Mouse (Mus musculus): Measurements from ENCODE around the gene Pten.

The Pten gene

GRCm38 (mm10) chr19:32756900-32757725 lies at the start of gene Pten:
Gene Pten, plus strand, starts transcription at chr19:32757497.
- DNase-seq (ENCODE audit: low read depth, low spot score), result peak; percentile 91

- DNase-seq (ENCODE audit: low read depth, low spot score), result no peak
Observed at GRCm38 (mm10) chr19:32708996-32709395, 48.3 kb upstream of the Pten start.

GRCm38 (mm10) chr19:32710288-32710687 lies 47.0 kb upstream of the Pten start:
- no peak for DNase-seq (ENCODE audit: low read depth, low spot score)

- peak; percentile 76 for DNase-seq (ENCODE audit: low read depth, low spot score)
Observed at GRCm38 (mm10) chr19:32711761-32712541, 45.3 kb upstream of the Pten start.

- DNase-seq (ENCODE audit: low read depth, low spot score), result peak; percentile 59
Observed at GRCm38 (mm10) chr19:32712588-32713042, 44.7 kb upstream of the Pten start.

- DNase-seq (ENCODE audit: low read depth, low spot score), result no peak
Observed at GRCm38 (mm10) chr19:32713471-32713870, 43.8 kb upstream of the Pten start.

GRCm38 (mm10) chr19:32715201-32715600 lies 42.1 kb upstream of the Pten start:
- DNase-seq (ENCODE audit: low read depth, low spot score), result peak; percentile 60

GRCm38 (mm10) chr19:32715681-32716080 lies 41.6 kb upstream of the Pten start:
- no peak for DNase-seq (ENCODE audit: low read depth, low spot score)

- no peak for DNase-seq (ENCODE audit: low read depth, low spot score)
Observed at GRCm38 (mm10) chr19:32717590-32717989, 39.7 kb upstream of the Pten start.

- no peak for DNase-seq (ENCODE audit: low read depth, low spot score)
Observed at GRCm38 (mm10) chr19:32720319-32720718, 37.0 kb upstream of the Pten start.

- no peak for DNase-seq (ENCODE audit: low read depth, low spot score)
Observed at GRCm38 (mm10) chr19:32723817-32724216, 33.5 kb upstream of the Pten start.

GRCm38 (mm10) chr19:32726451-32727325 lies 30.6 kb upstream of the Pten start:
- no peak for DNase-seq (ENCODE audit: low read depth, low spot score)

- no peak for DNase-seq (ENCODE audit: low read depth, low spot score)
Observed at GRCm38 (mm10) chr19:32729785-32730184, 27.5 kb upstream of the Pten start.

- DNase-seq (ENCODE audit: low read depth, low spot score), result no peak
Observed at GRCm38 (mm10) chr19:32732922-32733321, 24.4 kb upstream of the Pten start.

- no peak for DNase-seq (ENCODE audit: low read depth, low spot score)
Observed at GRCm38 (mm10) chr19:32737844-32738243, 19.5 kb upstream of the Pten start.

GRCm38 (mm10) chr19:32739686-32740085 lies 17.6 kb upstream of the Pten start, which contains the start of gene Atad1:
Gene Atad1, minus strand, starts transcription at chr19:32739786.
- no peak for DNase-seq (ENCODE audit: low read depth, low spot score)

GRCm38 (mm10) chr19:32740641-32741345 lies 16.5 kb upstream of the Pten start:
- DNase-seq (ENCODE audit: low read depth, low spot score), result no peak

- DNase-seq (ENCODE audit: low read depth, low spot score), result no peak
Observed at GRCm38 (mm10) chr19:32749425-32749824, 7.9 kb upstream of the Pten start.

GRCm38 (mm10) chr19:32752357-32752756 lies 4.9 kb upstream of the Pten start:
- no peak for DNase-seq (ENCODE audit: low read depth, low spot score)

GRCm38 (mm10) chr19:32753386-32753785 lies 3.9 kb upstream of the Pten start:
- no peak for DNase-seq (ENCODE audit: low read depth, low spot score)
